Mouse (Mus musculus): ENCODE results near the gene Slc16a9. TPM values are rescaled to one million over a fixed set of nuclear protein-coding genes. Genes with fewer than 3 reads are reported as not detected.

The Slc16a9 gene
- polyA plus RNA-seq, 1 experiment from 2014 or later, result 5.5 TPM

GRCm38 (mm10) chr10:70294094-70294493, 49.2 kb downstream of the Slc16a9 start:
- H3K27ac ChIP-seq (ENCODE audit: low read length), result no peak overlapping the region
- peaks cover 12% of the 10 kb centered on the region for H3K4me1 ChIP-seq (ENCODE audit: insufficient read depth, low read length)
- no peak overlapping the region for H3K4me2 ChIP-seq (replicated peaks; ENCODE audit: low read depth, low read length)
- no peaks in the 10 kb centered on the region for H3K9me3 ChIP-seq (ENCODE audit: low read length)
- peak; percentile 50 for ATAC-seq (ENCODE audit: low FRiP score, low TSS enrichment)
- no peaks in the 10 kb centered on the region for H3K36me3 ChIP-seq (ENCODE audit: insufficient read depth, low read length)
- no peaks in the 10 kb centered on the region for H3K27me3 ChIP-seq (ENCODE audit: insufficient read depth, low read length)
- WGBS, result 23% methylated on average over 8 of the region's 8 CpGs
- H3K4me3 ChIP-seq (ENCODE audit: low read length), result no peak overlapping the region
- H3K9ac ChIP-seq (replicated peaks; ENCODE audit: low read length), result no peak overlapping the region

GRCm38 (mm10) chr10:70296531-70297366, 51.8 kb downstream of the Slc16a9 start:
- 4% methylated on average over 18 of the region's 20 CpGs for WGBS
- Histone ChIP-seq H3K27me3 (ENCODE audit: insufficient read depth, low read length) (no peaks in the 10 kb centered on the region), H3K9me3 (ENCODE audit: low read length) (no peaks in the 10 kb centered on the region), H3K36me3 (ENCODE audit: insufficient read depth, low read length) (no peaks in the 10 kb centered on the region), H3K27ac (ENCODE audit: low read length) (no peak overlapping the region), H3K4me2 (replicated peaks; ENCODE audit: low read depth, low read length) (peak overlapping the region; percentile 33; the same call in 1 of the 2 replicates), H3K4me1 (ENCODE audit: insufficient read depth, low read length) (peaks cover 23% of the 10 kb centered on the region), H3K4me3 (ENCODE audit: low read length) (no peak overlapping the region), H3K9ac (replicated peaks; ENCODE audit: low read length) (0 out of 2 replicates have a peak overlapping the region, but pooled peaks have one; percentile 33)
- ATAC-seq (ENCODE audit: low FRiP score, low TSS enrichment), result peak; percentile 79

GRCm38 (mm10) chr10:70299118-70299517, 54.2 kb downstream of the Slc16a9 start:
- ATAC-seq (ENCODE audit: low FRiP score, low TSS enrichment), result no peak
- H3K4me3 ChIP-seq (ENCODE audit: low read length), result no peak overlapping the region
- H3K4me2 ChIP-seq (replicated peaks; ENCODE audit: low read depth, low read length), result no peak overlapping the region
- H3K27ac ChIP-seq (ENCODE audit: low read length), result no peak overlapping the region
- no peak overlapping the region for H3K9ac ChIP-seq (replicated peaks; ENCODE audit: low read length)
- H3K27me3 ChIP-seq (ENCODE audit: insufficient read depth, low read length), result no peaks in the 10 kb centered on the region
- no peaks in the 10 kb centered on the region for H3K36me3 ChIP-seq (ENCODE audit: insufficient read depth, low read length)
- no peaks in the 10 kb centered on the region for H3K9me3 ChIP-seq (ENCODE audit: low read length)
- 60% methylated on average over 2 of the region's 2 CpGs for WGBS
- H3K4me1 ChIP-seq (ENCODE audit: insufficient read depth, low read length), result peaks cover 18% of the 10 kb centered on the region

GRCm38 (mm10) chr10:70299653-70300052, 54.8 kb downstream of the Slc16a9 start:
- no peaks in the 10 kb centered on the region for H3K27me3 ChIP-seq (ENCODE audit: insufficient read depth, low read length)
- H3K27ac ChIP-seq (ENCODE audit: low read length), result no peak overlapping the region
- H3K36me3 ChIP-seq (ENCODE audit: insufficient read depth, low read length), result no peaks in the 10 kb centered on the region
- H3K9me3 ChIP-seq (ENCODE audit: low read length), result no peaks in the 10 kb centered on the region
- WGBS, result 55% methylated on average over 5 of the region's 5 CpGs
- peaks cover 16% of the 10 kb centered on the region for H3K4me1 ChIP-seq (ENCODE audit: insufficient read depth, low read length)
- H3K9ac ChIP-seq (replicated peaks; ENCODE audit: low read length), result 0 out of 2 replicates have a peak overlapping the region, but pooled peaks have one; percentile 23
- H3K4me3 ChIP-seq (ENCODE audit: low read length), result no peak overlapping the region
- H3K4me2 ChIP-seq (replicated peaks; ENCODE audit: low read depth, low read length), result no peak overlapping the region
- no peak for ATAC-seq (ENCODE audit: low FRiP score, low TSS enrichment)

GRCm38 (mm10) chr10:70301190-70301589, 56.3 kb downstream of the Slc16a9 start:
- Histone ChIP-seq H3K9me3 (ENCODE audit: low read length) (no peaks in the 10 kb centered on the region), H3K27me3 (ENCODE audit: insufficient read depth, low read length) (no peaks in the 10 kb centered on the region), H3K27ac (ENCODE audit: low read length) (peak overlapping the region; percentile 7; the same call in 1 of the 2 replicates), H3K9ac (replicated peaks; ENCODE audit: low read length) (no peak overlapping the region), H3K4me2 (replicated peaks; ENCODE audit: low read depth, low read length) (no peak overlapping the region), H3K36me3 (ENCODE audit: insufficient read depth, low read length) (no peaks in the 10 kb centered on the region), H3K4me3 (ENCODE audit: low read length) (no peak overlapping the region), H3K4me1 (ENCODE audit: insufficient read depth, low read length) (peaks cover 16% of the 10 kb centered on the region)
- WGBS, result 21% methylated on average over 2 of the region's 2 CpGs
- ATAC-seq (ENCODE audit: low FRiP score, low TSS enrichment), result peak; percentile 64; the same call in 1 of the 2 replicates

GRCm38 (mm10) chr10:70303203-70303602, 58.3 kb downstream of the Slc16a9 start:
- Histone ChIP-seq H3K4me1 (ENCODE audit: insufficient read depth, low read length) (peaks cover 11% of the 10 kb centered on the region), H3K9ac (replicated peaks; ENCODE audit: low read length) (no peak overlapping the region), H3K4me2 (replicated peaks; ENCODE audit: low read depth, low read length) (no peak overlapping the region), H3K9me3 (ENCODE audit: low read length) (no peaks in the 10 kb centered on the region), H3K4me3 (ENCODE audit: low read length) (no peak overlapping the region), H3K36me3 (ENCODE audit: insufficient read depth, low read length) (no peaks in the 10 kb centered on the region), H3K27me3 (ENCODE audit: insufficient read depth, low read length) (no peaks in the 10 kb centered on the region), H3K27ac (ENCODE audit: low read length) (no peak overlapping the region)
- WGBS, result 82% methylated on average over 6 of the region's 6 CpGs
- ATAC-seq (ENCODE audit: low FRiP score, low TSS enrichment), result no peak

- Histone ChIP-seq H3K4me3 (ENCODE audit: low read length) (no peak overlapping the region), H3K9ac (replicated peaks; ENCODE audit: low read length) (no peak overlapping the region), H3K27ac (ENCODE audit: low read length) (no peak overlapping the region), H3K27me3 (ENCODE audit: insufficient read depth, low read length) (no peaks in the 10 kb centered on the region), H3K4me2 (replicated peaks; ENCODE audit: low read depth, low read length) (no peak overlapping the region), H3K4me1 (ENCODE audit: insufficient read depth, low read length) (peaks cover 8% of the 10 kb centered on the region; the same call in 1 of the 2 replicates), H3K9me3 (ENCODE audit: low read length) (peaks cover 8% of the 10 kb centered on the region), H3K36me3 (ENCODE audit: insufficient read depth, low read length) (no peaks in the 10 kb centered on the region)
- 71% methylated on average over 5 of the region's 5 CpGs for WGBS
- no peak for ATAC-seq (ENCODE audit: low FRiP score, low TSS enrichment)
Measured at GRCm38 (mm10) chr10:70305683-70306082, 60.8 kb downstream of the Slc16a9 start.

GRCm38 (mm10) chr10:70309416-70309815, 64.5 kb downstream of the Slc16a9 start:
- Histone ChIP-seq H3K27me3 (ENCODE audit: insufficient read depth, low read length) (no peaks in the 10 kb centered on the region), H3K9ac (replicated peaks; ENCODE audit: low read length) (no peak overlapping the region), H3K4me1 (ENCODE audit: insufficient read depth, low read length) (no peaks in the 10 kb centered on the region), H3K9me3 (ENCODE audit: low read length) (peaks cover 8% of the 10 kb centered on the region), H3K27ac (ENCODE audit: low read length) (no peak overlapping the region), H3K36me3 (ENCODE audit: insufficient read depth, low read length) (no peaks in the 10 kb centered on the region), H3K4me2 (replicated peaks; ENCODE audit: low read depth, low read length) (no peak overlapping the region), H3K4me3 (ENCODE audit: low read length) (no peak overlapping the region)
- no peak for ATAC-seq (ENCODE audit: low FRiP score, low TSS enrichment)
- 89% methylated on average over 8 of the region's 8 CpGs for WGBS

GRCm38 (mm10) chr10:70310646-70311045, 65.7 kb downstream of the Slc16a9 start:
- H3K4me2 ChIP-seq (replicated peaks; ENCODE audit: low read depth, low read length), result no peak overlapping the region
- WGBS, result 84% methylated on average over 5 of the region's 5 CpGs
- no peaks in the 10 kb centered on the region for H3K27me3 ChIP-seq (ENCODE audit: insufficient read depth, low read length)
- no peak overlapping the region for H3K9ac ChIP-seq (replicated peaks; ENCODE audit: low read length)
- H3K36me3 ChIP-seq (ENCODE audit: insufficient read depth, low read length), result no peaks in the 10 kb centered on the region
- peaks cover 8% of the 10 kb centered on the region for H3K9me3 ChIP-seq (ENCODE audit: low read length)
- H3K4me3 ChIP-seq (ENCODE audit: low read length), result no peak overlapping the region
- no peak for ATAC-seq (ENCODE audit: low FRiP score, low TSS enrichment)
- H3K4me1 ChIP-seq (ENCODE audit: insufficient read depth, low read length), result no peaks in the 10 kb centered on the region
- no peak overlapping the region for H3K27ac ChIP-seq (ENCODE audit: low read length)

- H3K4me2 ChIP-seq (replicated peaks; ENCODE audit: low read depth, low read length), result no peak overlapping the region
- H3K9ac ChIP-seq (replicated peaks; ENCODE audit: low read length), result no peak overlapping the region
- no peaks in the 10 kb centered on the region for H3K27me3 ChIP-seq (ENCODE audit: insufficient read depth, low read length)
- no peak overlapping the region for H3K27ac ChIP-seq (ENCODE audit: low read length)
- 84% methylated on average over 6 of the region's 6 CpGs for WGBS
- H3K4me3 ChIP-seq (ENCODE audit: low read length), result no peak overlapping the region
- H3K36me3 ChIP-seq (ENCODE audit: insufficient read depth, low read length), result no peaks in the 10 kb centered on the region
- no peak for ATAC-seq (ENCODE audit: low FRiP score, low TSS enrichment)
- H3K4me1 ChIP-seq (ENCODE audit: insufficient read depth, low read length), result no peaks in the 10 kb centered on the region
- no peaks in the 10 kb centered on the region for H3K9me3 ChIP-seq (ENCODE audit: low read length)
Measured at GRCm38 (mm10) chr10:70315895-70316294, 71.0 kb downstream of the Slc16a9 start.

All from kidney, embryonic 16.5 days (tissue).